Mouse (Mus musculus): ENCODE measurements around the gene Hist1h2bh.

- TF ChIP-seq EP300 (IDR thresholded peaks at IDR 0.05; ENCODE audit: low read depth) (no peak), CTCF (IDR thresholded peaks at IDR 0.05; ENCODE audit: low read depth) (no peak)
Measured at GRCm38 (mm10) chr13:23506819-23507515, 36.2 kb downstream of the Hist1h2bh start.
